Mouse (Mus musculus): ENCODE data around the gene Abcc6.
"Not testable (repeated sequence)": the region's sequence is repeated elsewhere in the genome, so short reads cannot be mapped to it uniquely, and the experiment has no call there.

The Abcc6 gene

DNA sequence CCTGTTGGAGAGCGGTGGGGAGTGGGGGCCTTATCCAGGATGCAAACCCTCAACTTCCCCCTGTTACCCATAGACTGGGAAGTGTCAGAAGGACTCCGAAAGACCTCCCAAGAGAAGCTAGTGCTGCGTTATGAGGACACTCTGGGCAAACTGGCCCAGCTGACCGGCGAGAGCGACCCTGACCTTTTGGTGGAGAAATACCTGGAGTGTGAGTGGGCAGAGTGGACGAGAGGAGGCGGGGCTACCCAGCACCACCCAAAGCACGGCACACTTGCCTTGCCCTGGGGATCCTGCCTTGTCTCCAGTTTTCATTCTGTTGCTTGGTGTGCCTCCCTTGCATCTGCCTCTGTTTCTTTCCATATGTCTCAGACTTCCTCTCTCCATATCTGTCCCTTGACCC is 88.1 kb downstream of the Abcc6 start:
- ATAC-seq (ENCODE audit: insufficient number of reproducible peaks, low FRiP score, low TSS enrichment): no peak

DNA sequence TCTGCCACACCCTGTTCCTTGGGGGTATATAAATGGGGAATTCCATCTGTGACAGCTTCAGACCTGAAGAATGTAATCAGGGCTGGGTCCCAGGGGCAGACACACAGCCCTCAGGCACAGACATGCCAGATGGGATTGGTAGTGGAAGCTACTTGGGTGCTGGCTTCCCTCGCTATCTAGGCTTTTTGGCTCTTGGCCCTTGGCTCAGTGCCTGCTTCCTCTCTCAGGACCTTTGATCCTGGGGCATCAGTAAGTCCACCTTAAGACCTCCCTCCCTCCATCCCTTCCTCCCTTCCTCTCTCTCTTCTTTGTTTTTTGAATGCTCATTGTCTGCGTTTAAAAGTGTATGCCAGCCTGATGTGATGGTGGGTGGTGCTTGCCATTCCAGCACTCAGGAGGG is 90.3 kb downstream of the Abcc6 start:
- no peak for ATAC-seq (ENCODE audit: insufficient number of reproducible peaks, low FRiP score, low TSS enrichment)

DNA sequence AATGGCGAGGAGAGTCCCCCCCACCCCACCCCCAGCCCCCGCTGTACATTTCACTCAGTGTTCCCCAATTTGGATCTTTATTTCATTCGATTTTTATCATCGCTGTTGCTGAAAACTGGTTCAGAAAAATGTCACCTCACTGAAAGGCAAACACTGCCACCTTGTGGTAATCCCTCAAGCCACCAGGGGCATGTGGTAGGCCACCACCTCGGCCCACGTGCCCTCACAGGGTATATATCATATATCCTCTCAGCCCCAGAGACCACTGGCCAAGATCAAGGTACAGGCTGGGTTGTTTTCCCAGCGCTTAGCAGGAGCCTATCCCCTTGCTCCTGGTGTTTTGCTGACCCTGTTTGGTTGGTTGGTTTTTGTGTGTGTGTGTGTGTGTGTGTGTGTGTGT is 95.0 kb downstream of the Abcc6 start:
- no peak for ATAC-seq (ENCODE audit: insufficient number of reproducible peaks, low FRiP score, low TSS enrichment)

DNA sequence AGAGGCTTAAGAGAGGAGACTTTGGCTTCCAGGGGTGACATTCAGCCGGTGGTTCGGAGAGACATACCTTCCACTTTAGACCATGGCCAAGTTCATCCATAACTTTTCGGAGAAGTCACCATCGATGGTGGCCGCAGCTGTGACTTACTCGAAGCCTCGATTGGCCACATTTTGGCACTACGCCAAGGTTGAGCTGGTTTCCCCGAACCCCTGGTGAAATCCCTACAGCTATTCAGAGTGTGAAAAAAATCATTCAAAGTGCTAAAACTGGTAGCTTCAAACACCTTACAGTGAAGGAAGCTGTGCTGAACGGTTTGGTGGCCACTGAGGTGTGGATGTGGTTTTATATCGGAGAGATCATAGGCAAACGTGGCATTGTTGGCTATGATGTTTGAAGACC is 96.3 kb downstream of the Abcc6 start:
- not testable (repeated sequence) for ATAC-seq (ENCODE audit: insufficient number of reproducible peaks, low FRiP score, low TSS enrichment)

DNA sequence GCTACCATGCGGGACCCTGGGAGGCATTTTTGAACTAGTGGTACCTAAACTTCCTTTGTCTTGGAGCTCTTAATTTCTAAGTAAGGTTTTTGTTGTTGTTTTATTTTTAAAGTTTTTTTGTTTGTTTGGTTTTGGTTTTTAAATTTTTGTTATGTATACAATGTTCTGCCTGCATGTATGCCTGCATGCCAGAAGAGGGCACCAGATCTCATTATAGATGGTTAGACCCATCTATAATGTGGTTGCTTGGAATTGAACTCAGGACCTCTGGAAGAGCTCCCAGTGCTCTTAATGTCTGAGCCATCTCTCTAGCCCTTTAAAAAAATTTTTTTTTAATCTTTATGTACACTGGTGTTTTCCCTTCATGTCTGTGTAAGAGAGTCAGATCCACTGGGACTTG is 100.4 kb downstream of the Abcc6 start:
- no peak for ATAC-seq (ENCODE audit: insufficient number of reproducible peaks, low FRiP score, low TSS enrichment)

DNA sequence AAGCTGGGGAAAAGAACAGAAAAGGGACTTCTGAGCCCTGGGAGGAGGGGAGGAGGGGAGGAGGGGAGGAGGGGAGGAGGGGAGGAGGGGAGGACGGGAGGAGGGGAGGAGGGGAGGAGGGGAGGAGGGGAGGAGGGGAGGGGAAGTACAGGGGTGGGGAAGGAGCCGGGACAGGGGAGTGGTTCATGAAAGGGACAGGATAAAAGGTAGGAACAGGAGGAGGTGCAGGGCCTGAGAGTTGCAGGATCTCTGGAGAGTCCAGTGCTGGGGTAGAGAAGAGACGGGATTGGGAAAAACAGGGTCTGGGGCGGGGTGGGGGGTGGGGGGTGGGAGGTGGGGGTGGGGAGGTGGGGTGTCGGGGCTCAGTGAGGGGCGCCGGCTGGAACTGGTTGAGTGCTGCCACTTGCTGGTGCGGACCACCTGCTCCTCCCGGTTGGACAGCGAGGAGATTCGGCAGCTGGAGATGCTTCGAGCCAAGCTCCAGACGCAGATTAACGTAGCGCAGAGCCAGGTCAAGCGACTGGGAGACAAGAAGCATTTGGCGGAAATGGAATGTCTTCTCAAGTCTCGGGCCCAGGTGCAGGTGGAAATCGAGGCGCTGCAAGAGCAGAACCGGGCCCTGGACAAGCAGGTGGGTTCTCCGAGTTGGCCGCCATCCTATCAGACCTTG is 101.3 kb downstream of the Abcc6 start:
- no peak for ATAC-seq (ENCODE audit: insufficient number of reproducible peaks, low FRiP score, low TSS enrichment)

DNA sequence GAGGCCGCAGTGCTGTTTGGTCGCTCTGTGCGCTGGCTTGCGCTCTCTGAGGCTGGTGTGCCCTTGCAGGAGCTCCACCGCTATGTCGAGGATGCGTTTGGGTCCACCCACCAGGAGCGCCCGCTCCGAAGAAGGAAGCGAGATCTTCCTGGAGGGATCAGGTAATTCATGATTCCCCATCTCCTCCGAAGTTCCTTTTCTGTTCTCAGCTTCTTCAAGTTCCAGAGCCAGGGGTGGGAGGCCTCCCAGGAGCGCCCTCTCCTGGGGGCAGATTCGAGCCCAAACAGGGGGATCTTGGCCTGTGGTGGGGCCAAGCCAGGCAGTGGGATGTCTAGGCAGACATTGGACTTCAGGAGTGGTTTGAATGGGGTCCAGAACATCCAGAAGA is 105.7 kb downstream of the Abcc6 start:
- no peak for ATAC-seq (ENCODE audit: insufficient number of reproducible peaks, low FRiP score, low TSS enrichment)

DNA sequence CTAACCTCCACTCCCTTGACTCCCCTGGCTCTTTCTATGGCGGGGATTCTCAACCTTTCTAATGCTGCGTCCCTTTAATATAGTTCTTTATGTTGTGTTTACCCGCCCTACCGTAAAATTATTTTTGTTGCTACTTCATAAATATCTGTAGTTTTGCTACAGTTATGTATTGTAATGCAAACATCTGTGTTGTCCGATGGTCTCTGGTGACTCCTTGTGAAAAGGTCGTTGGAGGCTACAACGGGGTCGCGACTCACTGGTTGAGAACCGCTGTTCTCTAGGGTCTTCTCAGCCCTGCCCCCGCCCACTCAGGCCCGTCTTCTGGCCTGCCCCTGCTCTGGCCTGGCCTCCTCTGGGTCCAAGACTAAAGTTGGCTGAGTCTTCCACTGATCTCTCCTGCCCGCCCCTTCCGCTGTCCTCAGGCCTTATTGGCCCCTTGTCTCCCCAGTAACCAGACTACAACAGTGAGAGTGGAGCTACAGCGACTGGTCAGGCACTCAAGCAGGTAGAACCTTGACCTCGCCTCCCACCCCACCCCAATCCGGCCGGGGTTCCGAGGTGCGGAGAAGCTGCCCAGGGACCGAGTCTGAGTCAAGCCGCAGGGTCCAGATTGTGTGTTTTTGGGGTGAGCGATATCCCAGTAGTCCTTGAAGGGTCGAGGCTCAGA is 106.2 kb downstream of the Abcc6 start, which contains the start of gene Ccdc114:
Gene Ccdc114, plus strand, starts transcription at position 311 of the 667 bp plus-strand sequence.
- peak; percentile 27; the same call in 1 of the 2 replicates for ATAC-seq (ENCODE audit: insufficient number of reproducible peaks, low FRiP score, low TSS enrichment)

DNA sequence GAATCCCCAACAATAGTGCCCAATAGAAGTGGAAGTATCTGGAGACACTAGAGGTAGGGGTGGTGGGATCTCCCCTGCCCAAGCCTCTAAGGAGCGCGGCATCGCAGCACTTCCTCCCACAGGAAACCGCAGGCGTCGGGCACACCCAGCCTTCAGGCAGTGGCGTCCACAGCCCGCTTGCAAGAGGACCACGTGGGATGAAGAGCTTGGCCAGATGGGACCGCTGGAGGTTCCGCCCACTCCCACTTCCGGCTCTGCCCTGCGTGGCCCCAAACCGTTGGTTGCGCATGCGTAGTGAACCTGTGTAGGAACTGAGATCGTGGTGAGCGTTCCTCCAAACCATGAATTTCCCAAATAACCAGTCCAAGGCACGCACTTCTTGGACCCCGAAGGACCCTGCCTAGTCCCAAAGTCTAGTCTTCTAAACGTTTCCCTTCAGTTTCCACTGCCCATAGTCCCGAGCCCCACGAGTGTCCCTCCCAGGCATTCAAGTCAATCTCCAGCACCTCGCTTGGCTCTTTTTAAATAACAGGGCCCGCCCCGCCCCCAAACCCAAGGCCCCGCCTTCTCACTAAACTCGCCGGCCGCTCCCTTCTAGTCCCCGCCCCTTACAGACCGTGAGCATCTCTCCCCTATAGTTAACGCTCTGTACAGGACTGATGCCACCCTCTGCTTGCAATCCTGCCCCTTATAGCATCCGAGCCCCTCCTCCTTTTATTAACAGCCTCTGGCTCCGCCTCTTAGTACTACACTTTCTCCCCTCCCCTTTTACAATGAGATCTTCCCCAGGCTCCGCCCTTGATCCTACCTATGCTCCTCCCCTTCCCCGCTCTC is 107.0 kb downstream of the Abcc6 start:
- ATAC-seq (ENCODE audit: insufficient number of reproducible peaks, low FRiP score, low TSS enrichment): peak; percentile 84; the same call in 1 of the 2 replicates

DNA sequence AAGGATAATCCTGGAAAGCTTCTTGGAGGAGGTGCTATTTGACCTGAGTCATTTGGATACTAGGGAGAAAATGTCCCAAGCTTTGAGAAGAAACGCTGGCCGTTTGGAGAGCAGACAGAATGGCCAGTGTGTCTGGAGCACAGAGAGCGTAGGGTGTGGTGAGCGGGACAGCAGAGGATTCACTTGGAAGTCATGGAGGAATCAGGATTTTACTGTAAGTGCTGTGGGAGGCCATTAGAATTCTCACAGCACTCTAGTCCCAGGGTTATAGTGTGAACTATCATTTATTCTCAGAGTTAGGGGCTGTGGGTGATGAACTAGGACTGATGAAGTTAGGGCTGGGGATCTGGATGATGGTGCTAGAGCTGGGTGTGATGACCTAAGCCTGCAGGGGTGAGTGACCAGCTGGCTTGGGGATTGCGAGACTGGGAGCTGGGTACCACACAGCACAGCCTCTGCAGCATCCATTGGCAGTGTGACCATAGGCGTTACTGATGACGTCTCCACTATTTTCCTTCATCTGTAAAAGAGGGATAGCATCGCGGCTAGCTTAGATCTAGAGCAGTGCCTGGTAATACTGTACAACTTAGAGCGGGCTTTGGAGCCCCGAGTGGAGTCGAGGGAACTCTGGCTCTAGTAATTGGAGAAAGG is 108.0 kb downstream of the Abcc6 start:
- ATAC-seq (ENCODE audit: insufficient number of reproducible peaks, low FRiP score, low TSS enrichment): no peak

DNA sequence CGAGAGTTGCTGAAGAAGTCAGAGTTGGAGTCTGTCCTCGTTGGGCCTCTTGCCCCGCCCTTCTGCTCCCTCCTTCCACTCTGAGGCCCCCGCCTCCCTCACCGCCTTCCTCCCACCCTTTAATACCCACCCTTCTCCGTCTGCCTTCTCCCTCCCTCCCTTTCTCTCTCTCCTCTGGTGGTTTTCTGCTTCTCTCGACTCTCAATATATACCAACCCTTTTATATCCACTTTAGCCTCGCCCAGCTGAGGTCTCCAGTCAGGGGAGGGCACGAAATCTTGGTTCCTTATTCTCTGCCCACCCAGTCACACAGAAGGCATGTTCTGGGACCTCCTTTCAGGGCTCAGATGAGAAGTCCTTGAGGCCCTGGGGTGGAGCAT is 108.9 kb downstream of the Abcc6 start, which contains the start of gene Emp3:
Gene Emp3, minus strand, starts transcription at position 163 of the 380 bp plus-strand sequence.
- ATAC-seq (ENCODE audit: insufficient number of reproducible peaks, low FRiP score, low TSS enrichment): no peak

DNA sequence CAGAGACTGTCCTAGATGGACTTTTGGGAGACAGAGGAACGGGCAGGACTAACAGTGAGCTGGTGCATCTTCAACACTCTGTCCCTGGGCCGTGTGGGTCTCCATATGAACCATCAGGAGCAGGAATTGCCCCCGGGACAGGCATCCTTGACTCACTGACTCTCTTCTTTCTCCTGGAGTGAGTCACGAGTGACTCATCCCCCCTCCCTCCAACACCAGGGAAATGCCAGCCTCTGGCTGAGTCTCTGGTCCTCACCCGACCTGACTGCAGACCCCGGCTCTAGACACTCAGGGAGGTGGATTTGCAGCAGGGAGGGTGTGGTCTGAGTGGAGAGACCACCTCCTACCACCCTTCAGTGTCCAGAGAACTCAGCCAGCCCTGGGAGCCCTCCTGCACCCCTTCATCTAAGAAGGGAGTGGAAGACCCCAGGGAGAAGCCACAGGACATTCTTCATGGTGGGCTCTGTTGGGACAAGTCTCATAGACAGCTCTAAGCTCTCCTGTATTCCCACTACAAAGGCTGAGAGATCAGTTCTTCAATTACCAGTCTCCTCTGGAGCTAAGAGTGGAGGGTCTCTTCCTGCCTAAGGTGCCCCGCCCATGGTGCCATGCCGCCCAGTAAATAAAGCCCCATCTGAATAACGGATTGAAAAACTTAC is 109.4 kb downstream of the Abcc6 start:
- ATAC-seq (ENCODE audit: insufficient number of reproducible peaks, low FRiP score, low TSS enrichment): no peak

DNA sequence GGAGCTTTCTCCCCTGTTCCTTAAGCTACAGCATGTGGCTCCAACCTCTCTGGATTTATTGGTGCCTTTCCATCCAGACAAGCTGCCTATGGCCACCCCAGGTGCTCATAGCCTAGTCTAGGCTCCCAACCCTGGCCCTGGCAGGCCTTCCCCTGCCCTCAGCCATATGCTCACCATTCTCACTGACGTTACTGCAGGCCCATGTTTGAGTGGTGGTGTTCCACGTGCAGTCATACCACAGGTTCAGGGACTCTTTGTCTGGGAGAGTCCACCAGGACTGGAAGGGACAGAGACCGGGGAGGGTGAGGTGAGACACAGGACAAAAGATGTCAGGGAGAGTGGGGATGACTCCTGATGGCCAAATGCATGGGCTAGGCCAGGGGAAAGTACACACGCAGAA is 110.3 kb downstream of the Abcc6 start:
- ATAC-seq (ENCODE audit: insufficient number of reproducible peaks, low FRiP score, low TSS enrichment): no peak

DNA sequence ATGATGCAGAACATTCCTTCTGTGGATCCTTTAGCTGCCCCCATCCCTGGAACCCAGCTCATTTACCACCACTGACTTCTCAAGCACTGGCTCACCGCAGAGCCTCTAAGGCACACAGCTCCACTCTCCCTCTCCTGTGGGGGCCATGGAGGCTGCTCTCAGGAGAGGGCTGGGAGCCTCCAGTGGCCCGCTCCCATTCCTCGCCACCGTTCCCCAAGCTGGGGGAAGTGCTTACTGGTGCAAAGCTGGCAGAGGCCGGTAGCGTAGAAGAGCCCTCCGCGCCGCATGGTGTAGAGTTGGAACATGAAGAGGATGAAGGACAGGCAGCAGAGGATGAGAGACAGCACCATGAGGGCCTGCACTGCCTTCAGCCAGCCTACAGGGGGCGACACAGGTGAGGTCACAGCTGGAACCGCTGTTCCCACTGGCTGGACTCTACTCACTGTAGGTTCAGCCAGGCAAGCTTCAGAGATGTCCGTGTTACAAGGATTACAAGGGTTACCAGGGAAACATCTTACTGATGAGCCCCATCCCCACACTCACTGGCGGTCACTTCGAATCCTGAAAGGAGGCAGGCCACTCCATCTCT is 110.9 kb downstream of the Abcc6 start:
- no peak for ATAC-seq (ENCODE audit: insufficient number of reproducible peaks, low FRiP score, low TSS enrichment)

DNA sequence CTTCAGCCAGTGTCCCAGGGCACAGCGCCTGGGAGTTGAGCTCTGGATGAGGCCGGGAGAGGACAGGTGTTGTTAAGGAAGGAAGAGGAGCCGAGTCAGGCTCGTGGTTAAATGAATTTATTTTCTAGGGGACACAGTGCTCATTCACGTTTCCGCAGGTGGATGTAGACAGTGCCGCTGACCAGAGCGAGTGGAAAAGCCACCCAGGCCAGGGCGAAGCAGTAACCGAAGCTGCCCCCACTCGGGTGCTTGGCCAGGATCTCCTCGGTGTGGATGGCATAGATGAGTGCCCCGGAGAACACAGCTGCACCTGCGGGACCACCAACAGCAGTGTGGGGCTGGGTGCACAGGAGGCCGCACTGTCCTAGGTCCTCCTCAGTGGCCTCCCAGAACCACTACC is 112.2 kb downstream of the Abcc6 start:
- no peak for ATAC-seq (ENCODE audit: insufficient number of reproducible peaks, low FRiP score, low TSS enrichment)

Measured in cerebellum, adult (tissue).